Mouse (Mus musculus) right cerebral cortex, postnatal 4 days (tissue): Measurements from ENCODE around the gene Zfp2.

Source experiments
- DNase-seq: peaks from one replicate; pipeline ENCODE4 v3.0.0-alpha.2; 2022

Zfp2 gene

DNA sequence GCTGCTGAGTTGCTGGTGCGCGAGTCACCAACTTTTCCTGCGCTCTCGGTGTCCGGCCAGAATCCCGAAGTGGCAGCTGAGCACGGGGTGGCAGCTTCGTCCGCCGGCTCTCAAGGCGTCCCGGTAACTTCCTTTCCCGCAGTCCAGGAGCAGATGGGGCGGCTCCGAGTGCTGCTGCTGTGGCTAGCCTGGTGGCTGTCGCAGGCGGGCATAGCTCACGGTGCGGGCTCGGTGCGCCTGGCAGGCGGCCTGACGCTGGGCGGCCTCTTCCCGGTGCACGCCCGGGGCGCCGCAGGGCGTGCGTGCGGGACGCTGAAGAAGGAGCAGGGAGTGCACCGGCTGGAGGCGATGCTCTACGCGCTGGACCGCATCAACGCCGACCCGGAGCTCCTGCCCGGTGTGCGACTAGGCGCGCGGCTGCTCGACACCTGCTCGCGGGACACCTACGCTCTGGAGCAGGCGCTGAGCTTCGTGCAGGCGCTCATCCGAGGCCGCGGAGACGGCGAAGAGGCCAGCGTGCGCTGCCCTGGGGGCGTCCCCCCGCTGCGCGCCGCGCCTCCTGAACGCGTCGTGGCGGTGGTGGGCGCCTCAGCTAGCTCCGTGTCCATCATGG is 64.9 kb downstream of the Zfp2 start:
- DNase-seq, result peak; percentile 9

DNA sequence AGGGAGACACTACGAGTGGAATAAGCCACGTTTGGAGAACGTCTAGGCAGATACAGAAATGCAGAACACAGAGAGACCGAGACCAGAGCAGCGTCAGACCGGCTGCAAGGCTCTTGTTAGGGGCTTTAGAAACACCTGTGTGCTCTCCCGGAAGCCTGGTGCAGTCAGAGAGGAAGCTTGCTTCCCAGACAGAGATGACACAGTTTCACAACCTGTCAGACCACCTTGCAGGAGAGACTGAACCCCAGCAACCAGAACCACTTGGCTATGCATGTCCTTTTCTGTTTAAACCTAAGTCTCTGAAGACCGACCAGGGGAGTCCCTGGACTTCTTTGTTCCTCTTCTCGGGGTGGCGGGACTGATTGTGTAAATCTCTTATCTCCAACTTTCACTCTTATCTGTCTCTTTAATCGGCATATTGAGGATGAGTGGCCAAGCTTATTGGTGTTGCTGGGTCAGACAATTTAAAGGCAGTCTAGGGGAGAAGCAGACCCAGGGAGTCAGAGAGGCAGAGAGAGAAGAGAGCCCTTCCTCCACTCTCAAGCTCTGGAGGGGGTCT is 65.7 kb downstream of the Zfp2 start, which contains the start of gene Grm6:
Gene Grm6, plus strand, starts transcription at position 509 of the 559 bp plus-strand sequence.
- DNase-seq, result no peak

DNA sequence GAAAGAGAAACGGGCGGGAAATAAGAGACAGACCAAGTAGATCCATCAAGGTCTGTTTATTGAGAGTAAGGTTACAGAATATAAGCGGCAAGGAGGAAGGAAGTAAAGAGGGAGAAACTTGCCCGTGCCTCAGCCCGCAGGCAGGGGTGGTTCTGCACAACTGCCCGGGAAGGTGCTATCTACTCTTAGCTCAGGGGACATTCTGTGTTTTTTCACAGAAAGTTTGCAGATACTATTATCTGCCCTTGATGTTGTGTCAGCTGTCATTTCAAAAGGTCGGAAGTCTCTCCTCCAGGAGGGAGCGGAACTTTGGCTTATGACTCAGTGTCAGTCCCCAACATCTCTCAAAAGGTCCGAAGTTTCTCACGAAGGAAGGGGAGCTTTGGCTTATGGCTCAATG is 66.7 kb downstream of the Zfp2 start:
- no peak for DNase-seq
